Mouse (Mus musculus) heart, adult 2 months (tissue): ENCODE data around the gene Abcf2.

Experiments
- CTCF ChIP-seq: fragments of 200-600 bp; IDR thresholded peaks from 2 replicates; pipeline ENCODE4 v1.8.1; 2022; ENCODE audit warnings: antibody characterized with exemption, mild to moderate bottlenecking, moderate library complexity
- POLR2A ChIP-seq: fragments of 200-500 bp; IDR thresholded peaks from 2 replicates; pipeline ENCODE4 v1.6.1; 2011; ENCODE audit warnings: mild to moderate bottlenecking, low read depth, low read length, control low read depth; ENCODE audit not compliant: insufficient read depth

- TF ChIP-seq POLR2A: no peak
- TF ChIP-seq CTCF: no peak
Observed at GRCm38 (mm10) chr5:24550598-24551316, 26.5 kb downstream of the Abcf2 start.
